ENCODE assay signal across 12 mouse cellular contexts in the genomic region with DNA sequence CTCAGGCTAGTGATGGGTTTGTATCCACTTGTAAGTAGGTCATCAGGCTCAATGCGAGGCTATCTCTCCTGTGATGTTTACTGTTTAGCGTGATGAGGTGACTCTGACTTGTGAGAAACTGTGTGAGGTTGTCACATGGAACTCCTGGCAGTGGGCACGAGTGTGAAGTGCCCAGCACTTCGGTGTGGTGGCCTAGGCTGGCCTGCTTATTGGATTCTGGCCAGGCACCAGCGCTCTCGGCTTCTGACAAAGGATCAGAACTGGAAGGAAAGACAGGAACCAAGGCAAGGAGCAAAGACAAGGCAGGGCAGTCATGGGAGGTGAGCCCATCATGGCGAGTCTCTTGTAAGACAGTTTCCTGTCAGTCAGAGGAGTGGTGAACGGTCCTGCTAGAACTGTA. TPM values are rescaled to one million over a fixed set of nuclear protein-coding genes. Genes with fewer than 3 reads are reported as not detected.
A peak's percentile ranks its signal among the peaks of the same experiment; 100 is the strongest.
DNase-seq lines count a peak whose midpoint lies in the region; ATAC-seq and TF ChIP-seq lines count a peak whose summit lies in the region.
"Had no signal": no experiment of that assay in that cellular context is flagged by ENCODE, and none has a peak within 500 bp of the region (broad histone marks: within the 10 kb centered on the region; RNA-seq: fewer than 3 reads in every experiment).

No protein-coding gene starts in this region.

- no peak overlapping the region for H3K4me3 ChIP-seq in hindbrain, embryonic 13.5 days
- H3K4me3 ChIP-seq in hindbrain, embryonic 11.5 days (ENCODE audit: low read depth, low read length), result no peak overlapping the region
- H3K4me3 ChIP-seq in heart, embryonic 10.5 days, result no peak overlapping the region
- H3K4me3 ChIP-seq in hindbrain, embryonic 15.5 days, result no peak overlapping the region
- no peak overlapping the region for H3K4me3 ChIP-seq in lung, postnatal 0 days (ENCODE audit: low read depth, low read length)
- H3K4me3 ChIP-seq: limb, embryonic 13.5 days had no signal

- no peak for TF ChIP-seq EP300 in lung, postnatal 0 days (IDR thresholded peaks at IDR 0.05)

- peaks cover 33% of the 10 kb centered on the region for H3K36me3 ChIP-seq in hindbrain, embryonic 13.5 days
- H3K36me3 ChIP-seq in hindbrain, embryonic 11.5 days (ENCODE audit: control insufficient read depth, insufficient read depth, low read length), result no peaks in the 10 kb centered on the region
- H3K36me3 ChIP-seq in heart, embryonic 10.5 days, result no peaks in the 10 kb centered on the region
- peaks cover 15% of the 10 kb centered on the region; the same call in 1 of the 2 replicates for H3K36me3 ChIP-seq in hindbrain, embryonic 15.5 days
- H3K36me3 ChIP-seq in lung, postnatal 0 days (ENCODE audit: insufficient read depth, low read length), result no peaks in the 10 kb centered on the region
- H3K36me3 ChIP-seq: limb, embryonic 13.5 days had no signal

- 76% methylated on average over 8 of the region's 8 CpGs for WGBS in hindbrain, embryonic 13.5 days
- 83% methylated on average over 8 of the region's 8 CpGs for WGBS in hindbrain, embryonic 11.5 days
- 77% methylated on average over 8 of the region's 8 CpGs for WGBS in heart, embryonic 10.5 days
- 68% methylated on average over 8 of the region's 8 CpGs for WGBS in hindbrain, embryonic 15.5 days
- WGBS in lung, postnatal 0 days, result 51% methylated on average over 8 of the region's 8 CpGs

- DNase-seq in hindbrain, embryonic 11.5 days (ENCODE audit: low spot score), result no peak
- DNase-seq in cerebellum, adult 8-10 months, result peak; percentile 37
- no peak for DNase-seq in heart, embryonic 10.5 days (ENCODE audit: low spot score)
- no peak for DNase-seq in lung, postnatal 0 days (ENCODE audit: low spot score)
- DNase-seq in B cell, adult 2 months, result no peak
- DNase-seq in layer of hippocampus, adult 11-12 months (ENCODE audit: low spot score), result no peak
- DNase-seq: gastrocnemius, postnatal 25 days; kidney, postnatal 14 days; lung, adult 18-20 months had no signal

- TF ChIP-seq CTCF in lung, postnatal 0 days (IDR thresholded peaks at IDR 0.05), result no peak

- no peaks in the 10 kb centered on the region for H3K27me3 ChIP-seq in hindbrain, embryonic 13.5 days
- no peaks in the 10 kb centered on the region for H3K27me3 ChIP-seq in hindbrain, embryonic 11.5 days (ENCODE audit: control insufficient read depth, insufficient read depth, low read length)
- no peaks in the 10 kb centered on the region; the same call in 1 of the 2 replicates for H3K27me3 ChIP-seq in heart, embryonic 10.5 days (ENCODE audit: insufficient read depth, poor library complexity, severe bottlenecking)
- no peaks in the 10 kb centered on the region for H3K27me3 ChIP-seq in hindbrain, embryonic 15.5 days
- H3K27me3 ChIP-seq in lung, postnatal 0 days (replicated peaks; ENCODE audit: insufficient read depth, low read length), result no peaks in the 10 kb centered on the region
- H3K27me3 ChIP-seq: limb, embryonic 13.5 days had no signal

- peak overlapping the region; percentile 13 for H3K27ac ChIP-seq in hindbrain, embryonic 13.5 days
- no peak overlapping the region for H3K27ac ChIP-seq in hindbrain, embryonic 11.5 days (ENCODE audit: low read depth, low read length)
- H3K27ac ChIP-seq in heart, embryonic 10.5 days, result peak overlapping the region; percentile 78; the same call in 1 of the 2 replicates
- peak overlapping the region; percentile 52 for H3K27ac ChIP-seq in hindbrain, embryonic 15.5 days (replicated peaks)
- no peak overlapping the region for H3K27ac ChIP-seq in lung, postnatal 0 days (ENCODE audit: low read length)
- H3K27ac ChIP-seq: limb, embryonic 13.5 days had no signal

- no peaks in the 10 kb centered on the region for H3K9me3 ChIP-seq in hindbrain, embryonic 13.5 days
- no peaks in the 10 kb centered on the region for H3K9me3 ChIP-seq in hindbrain, embryonic 11.5 days (ENCODE audit: control insufficient read depth, low read length)
- H3K9me3 ChIP-seq in heart, embryonic 10.5 days, result no peaks in the 10 kb centered on the region
- no peaks in the 10 kb centered on the region for H3K9me3 ChIP-seq in hindbrain, embryonic 15.5 days
- no peaks in the 10 kb centered on the region for H3K9me3 ChIP-seq in lung, postnatal 0 days (ENCODE audit: low read length)
- H3K9me3 ChIP-seq: limb, embryonic 13.5 days had no signal

- H3K9ac ChIP-seq in hindbrain, embryonic 13.5 days, result 0 out of 2 replicates have a peak overlapping the region, but pooled peaks have one; percentile 19
- no peak overlapping the region for H3K9ac ChIP-seq in hindbrain, embryonic 11.5 days (ENCODE audit: low read depth, low read length)
- H3K9ac ChIP-seq in hindbrain, embryonic 15.5 days, result no peak overlapping the region
- no peak overlapping the region for H3K9ac ChIP-seq in lung, postnatal 0 days (replicated peaks; ENCODE audit: low read depth)

- ATAC-seq in hindbrain, embryonic 13.5 days (ENCODE audit: low FRiP score), result no peak
- ATAC-seq in hindbrain, embryonic 11.5 days (ENCODE audit: low FRiP score), result no peak
- no peak for ATAC-seq in hindbrain, embryonic 15.5 days (ENCODE audit: low FRiP score, low read depth)
- no peak for ATAC-seq in lung, postnatal 0 days

- H3K4me2 ChIP-seq in hindbrain, embryonic 13.5 days, result no peak overlapping the region
- H3K4me2 ChIP-seq in hindbrain, embryonic 11.5 days (replicated peaks; ENCODE audit: low read depth, low read length), result no peak overlapping the region
- no peak overlapping the region for H3K4me2 ChIP-seq in hindbrain, embryonic 15.5 days
- no peak overlapping the region for H3K4me2 ChIP-seq in lung, postnatal 0 days (replicated peaks; ENCODE audit: low read depth, low read length)

- H3K4me1 ChIP-seq in hindbrain, embryonic 13.5 days (replicated peaks), result peaks cover 18% of the 10 kb centered on the region
- H3K4me1 ChIP-seq in hindbrain, embryonic 11.5 days (replicated peaks; ENCODE audit: control insufficient read depth, insufficient read depth, low read length), result 0 out of 2 replicates have a peak, but pooled peaks cover 2% of the 10 kb centered on the region
- peaks cover 25% of the 10 kb centered on the region for H3K4me1 ChIP-seq in heart, embryonic 10.5 days
- H3K4me1 ChIP-seq in hindbrain, embryonic 15.5 days (replicated peaks), result peaks cover 17% of the 10 kb centered on the region
- H3K4me1 ChIP-seq in lung, postnatal 0 days (ENCODE audit: insufficient read depth, low read depth, low read length), result peaks cover 5% of the 10 kb centered on the region; the same call in 1 of the 2 replicates

RNA-seq across cellular contexts. Expression of gene Ntpcr, which starts 26.1 kb away (rescaled TPM):
- polyA plus RNA-seq in hindbrain, embryonic 13.5 days (2015; fragmentation: Nextera tagmentation; extraction: Ambion mirVana), result 32.3 and 33.8 TPM in 2 replicates
- 21.1 and 21.5 TPM in 2 replicates for polyA plus RNA-seq in hindbrain, embryonic 11.5 days (2014; fragmentation: Nextera tagmentation; extraction: Ambion mirVana)
- polyA plus RNA-seq in heart, embryonic 10.5 days (2016; fragmentation: Nextera tagmentation; extraction: Ambion mirVana), result 25.7 and 26.1 TPM in 2 replicates
- 32.6 and 33.7 TPM in 2 replicates for polyA plus RNA-seq in hindbrain, embryonic 15.5 days (2015; fragmentation: Nextera tagmentation; extraction: Ambion mirVana)
- polyA plus RNA-seq in lung, postnatal 0 days (2015; fragmentation: Nextera tagmentation; extraction: Ambion mirVana), result 31.2 and 34.0 TPM in 2 replicates

Comparison
In these comparisons a context has a peak if more than half of its experiments do, and no peak if none do; other contexts are left out.
1. H3K27ac ChIP-seq: peak in hindbrain, embryonic 13.5 days (single experiment), heart, embryonic 10.5 days (single experiment) and hindbrain, embryonic 15.5 days (single experiment); none in hindbrain, embryonic 11.5 days (single experiment) and lung, postnatal 0 days (single experiment).